Mouse (Mus musculus) spleen, adult 2 months (tissue): ENCODE results near the gene Alox12.

Experiments
- CTCF ChIP-seq: fragments of 200-500 bp; IDR thresholded peaks from 2 replicates; pipeline ENCODE4 v1.5.1; 2011; ENCODE audit warnings: mild to moderate bottlenecking, inconsistent platforms; ENCODE audit not compliant: insufficient read depth, insufficient read length, insufficient replicate concordance; ENCODE audit errors: extremely low read depth
- POLR2A ChIP-seq: fragments of 200-500 bp; IDR thresholded peaks from 2 replicates; pipeline ENCODE4 v1.6.1; 2011; ENCODE audit warnings: low read depth, low read length, inconsistent platforms

DNA sequence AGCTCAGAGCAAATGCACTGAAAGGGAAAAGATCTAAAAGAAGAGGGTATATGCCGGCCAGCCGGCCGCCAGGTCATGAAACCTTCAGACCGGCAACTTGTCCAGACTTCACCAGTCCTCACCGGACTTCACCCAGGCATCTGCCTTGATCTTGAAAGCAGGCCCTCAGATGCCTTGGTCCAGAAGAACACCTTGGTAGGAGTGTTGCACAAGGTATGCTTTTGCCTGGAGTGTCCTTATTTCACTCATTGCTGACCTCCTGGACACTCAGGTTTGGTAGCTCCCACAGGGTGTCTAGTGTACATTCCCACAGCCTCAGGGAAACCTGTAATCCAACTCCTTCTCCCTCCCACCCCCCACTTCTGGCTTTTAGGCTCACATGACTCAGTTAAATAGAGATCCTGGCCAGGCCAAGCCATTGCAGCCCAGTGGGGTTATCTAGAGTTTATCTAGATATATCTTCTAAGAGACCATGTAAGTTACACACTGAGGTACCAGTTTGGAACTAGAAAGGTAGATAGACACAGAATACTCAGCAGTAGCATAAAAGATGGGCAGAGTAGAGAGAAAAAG, 55.0 kb downstream of the Alox12 start:
- no peak for TF ChIP-seq POLR2A
- no peak for TF ChIP-seq CTCF
